Mouse (Mus musculus) lung, embryonic 15.5 days (tissue): Measurements from ENCODE around the gene Gm49366. TPM values are rescaled to one million over a fixed set of nuclear protein-coding genes. Genes with fewer than 3 reads are reported as not detected.
"Not testable (repeated sequence)": the region's sequence is repeated elsewhere in the genome, so short reads cannot be mapped to it uniquely, and the experiment has no call there.

Experiments
- ATAC-seq: fragments of 200-750 bp; cut with Nextera tagmentation; 2 replicates; pipeline ENCODE4 v1.8.0; 2017; ENCODE audit warnings: moderate number of reproducible peaks, borderline replicate concordance; ENCODE audit not compliant: low FRiP score, low TSS enrichment; ENCODE audit errors: extremely low read depth
- H3K27ac ChIP-seq: fragments of 300-500 bp; sonication (generic); 2 replicates; pipeline ENCODE4 v1.5.1; 2015; ENCODE audit warnings: moderate library complexity, mild to moderate bottlenecking, inconsistent platforms
- H3K27me3 ChIP-seq: fragments of 300-500 bp; sonication (generic); 2 replicates; pipeline ENCODE4 v1.6.1; 2015; ENCODE audit warnings: inconsistent platforms
- H3K36me3 ChIP-seq: fragments of 300-500 bp; sonication (generic); 2 replicates; pipeline ENCODE4 v1.6.1; 2015; ENCODE audit warnings: inconsistent platforms
- H3K4me1 ChIP-seq: fragments of 300-500 bp; sonication (generic); 2 replicates; pipeline ENCODE4 v1.6.1; 2015; ENCODE audit warnings: inconsistent platforms
- H3K4me2 ChIP-seq: fragments of 300-500 bp; sonication (generic); 2 replicates; pipeline ENCODE4 v1.6.1; 2015; ENCODE audit warnings: inconsistent platforms, mild to moderate bottlenecking, moderate library complexity
- H3K4me3 ChIP-seq: fragments of 300-500 bp; sonication (generic); 2 replicates; pipeline ENCODE4 v1.5.1; 2015; ENCODE audit warnings: mild to moderate bottlenecking, inconsistent platforms
- H3K9ac ChIP-seq: fragments of 300-500 bp; sonication (generic); 2 replicates; pipeline ENCODE4 v1.6.1; 2015; ENCODE audit warnings: inconsistent platforms
- H3K9me3 ChIP-seq: fragments of 300-500 bp; sonication (generic); 2 replicates; pipeline ENCODE4 v1.6.1; 2016; ENCODE audit warnings: inconsistent platforms
- WGBS: fragments of 180-500 bp; shearing (Covaris S2); methylation state at CpG from one replicate; pipeline ENCODE4 v1.1.7; 2015; 5-methylcytosine and 5-hydroxymethylcytosine counted together
- polyA plus RNA-seq: library from polyadenylated mRNA; unstranded; fragments of >200 nt; fragmentation: Nextera tagmentation; extraction: Ambion mirVana; gene quantifications from 2 replicates; pipeline ENCODE4 v1.2.1, GENCODE M21; 2015

Gene Gm49366
- polyA plus RNA-seq, result not detected in 2 replicates

- peak within 1 kb of the TSS; percentile 47 for H3K9ac ChIP-seq
- H3K36me3 ChIP-seq, H3K4me1 ChIP-seq, H3K9me3 ChIP-seq, H3K27ac ChIP-seq, H3K27me3 ChIP-seq, ATAC-seq: not testable (repeated sequence)
- peak within 1 kb of the TSS; percentile 81 for H3K4me2 ChIP-seq
- 3% methylated on average over 39 of the region's 39 CpGs for WGBS
- H3K4me3 ChIP-seq, result peak within 1 kb of the TSS; percentile 48
Measured at GRCm38 (mm10) chr12:84038691-84039111, at the start of gene Gm49366. Gm49366 (plus strand) TSS chr12:84038935.

- H3K27me3 ChIP-seq, result no peaks in the 10 kb centered on the region
- H3K9ac ChIP-seq, result no peak overlapping the region
- H3K4me2 ChIP-seq, result no peak overlapping the region
- peaks cover 6% of the 10 kb centered on the region; the same call in 1 of the 2 replicates for H3K36me3 ChIP-seq
- peaks cover 19% of the 10 kb centered on the region for H3K4me1 ChIP-seq
- H3K4me3 ChIP-seq, result no peak overlapping the region
- WGBS, result 88% methylated on average over 4 of the region's 4 CpGs
- ATAC-seq, result no peak
- no peak overlapping the region for H3K27ac ChIP-seq
- H3K9me3 ChIP-seq, result no peaks in the 10 kb centered on the region
Measured at GRCm38 (mm10) chr12:83989378-83989777, 49.4 kb upstream of the Gm49366 start.

- Histone ChIP-seq H3K27ac (no peak overlapping the region), H3K4me2 (no peak overlapping the region), H3K4me1 (peaks cover 11% of the 10 kb centered on the region), H3K9ac (no peak overlapping the region), H3K36me3 (peaks cover 7% of the 10 kb centered on the region; the same call in 1 of the 2 replicates), H3K4me3 (no peak overlapping the region), H3K27me3 (no peaks in the 10 kb centered on the region), H3K9me3 (no peaks in the 10 kb centered on the region)
- 42% methylated on average over 2 of the region's 2 CpGs for WGBS
- no peak for ATAC-seq
Measured at GRCm38 (mm10) chr12:83997221-83997620, 41.5 kb upstream of the Gm49366 start.

- peaks cover 11% of the 10 kb centered on the region for H3K4me1 ChIP-seq
- no peak; the same call in 1 of the 2 replicates for ATAC-seq
- no peak overlapping the region for H3K4me3 ChIP-seq
- no peaks in the 10 kb centered on the region for H3K9me3 ChIP-seq
- 34% methylated on average over 11 of the region's 11 CpGs for WGBS
- no peaks in the 10 kb centered on the region for H3K27me3 ChIP-seq
- no peak overlapping the region for H3K27ac ChIP-seq
- H3K9ac ChIP-seq, result no peak overlapping the region
- no peak overlapping the region for H3K4me2 ChIP-seq
- peaks cover 3% of the 10 kb centered on the region; the same call in 1 of the 2 replicates for H3K36me3 ChIP-seq
Measured at GRCm38 (mm10) chr12:83998341-83999107, 40.2 kb upstream of the Gm49366 start.

GRCm38 (mm10) chr12:83999237-83999636 is 39.5 kb upstream of the Gm49366 start:
- not testable (repeated sequence) for H3K27ac ChIP-seq, H3K4me3 ChIP-seq, H3K4me2 ChIP-seq, H3K9me3 ChIP-seq, H3K27me3 ChIP-seq, H3K36me3 ChIP-seq, H3K9ac ChIP-seq
- peak; percentile 49 for ATAC-seq
- 24% methylated on average over 8 of the region's 8 CpGs for WGBS
- H3K4me1 ChIP-seq, result peaks cover 11% of the 10 kb centered on the region

GRCm38 (mm10) chr12:84000418-84000817 is 38.3 kb upstream of the Gm49366 start:
- no peaks in the 10 kb centered on the region for H3K9me3 ChIP-seq
- no peak overlapping the region for H3K9ac ChIP-seq
- H3K4me2 ChIP-seq, result no peak overlapping the region
- no peak overlapping the region for H3K27ac ChIP-seq
- ATAC-seq, result no peak
- no peak overlapping the region for H3K4me3 ChIP-seq
- H3K27me3 ChIP-seq, result no peaks in the 10 kb centered on the region
- H3K4me1 ChIP-seq, result peaks cover 11% of the 10 kb centered on the region
- no peaks in the 10 kb centered on the region for H3K36me3 ChIP-seq
- 34% methylated on average over 3 of the region's 3 CpGs for WGBS

GRCm38 (mm10) chr12:84003866-84004265 is 34.9 kb upstream of the Gm49366 start:
- Histone ChIP-seq H3K4me2 (no peak overlapping the region), H3K9ac (no peak overlapping the region), H3K27me3 (no peaks in the 10 kb centered on the region), H3K4me1 (peaks cover 8% of the 10 kb centered on the region), H3K4me3 (no peak overlapping the region), H3K27ac (no peak overlapping the region), H3K36me3 (no peaks in the 10 kb centered on the region), H3K9me3 (no peaks in the 10 kb centered on the region)
- ATAC-seq, result no peak
- WGBS, result 88% methylated on average over 1 of the region's 1 CpGs

- Histone ChIP-seq H3K27me3 (no peaks in the 10 kb centered on the region), H3K9me3 (no peaks in the 10 kb centered on the region), H3K36me3 (no peaks in the 10 kb centered on the region), H3K4me1 (peaks cover 25% of the 10 kb centered on the region), H3K9ac (no peak overlapping the region), H3K27ac (peak overlapping the region; percentile 88; the same call in 1 of the 2 replicates), H3K4me3 (no peak overlapping the region), H3K4me2 (peak overlapping the region; percentile 64; the same call in 1 of the 2 replicates)
- 80% methylated on average over 12 of the region's 12 CpGs for WGBS
- no peak for ATAC-seq
Measured at GRCm38 (mm10) chr12:84008251-84008650, 30.5 kb upstream of the Gm49366 start.

- 44% methylated on average over 8 of the region's 8 CpGs for WGBS
- no peaks in the 10 kb centered on the region for H3K27me3 ChIP-seq
- ATAC-seq, result 0 out of 2 replicates have a peak, but pooled peaks have one; percentile 3
- H3K27ac ChIP-seq, result peak overlapping the region; percentile 88
- peak overlapping the region; percentile 64 for H3K4me2 ChIP-seq
- peak overlapping the region; percentile 52 for H3K4me3 ChIP-seq
- H3K9me3 ChIP-seq, result no peaks in the 10 kb centered on the region
- no peaks in the 10 kb centered on the region for H3K36me3 ChIP-seq
- peaks cover 25% of the 10 kb centered on the region for H3K4me1 ChIP-seq
- H3K9ac ChIP-seq, result 0 out of 2 replicates have a peak overlapping the region, but pooled peaks have one; percentile 43
Measured at GRCm38 (mm10) chr12:84008729-84009128, 30.0 kb upstream of the Gm49366 start.

- H3K27ac ChIP-seq, result peak within 1 kb of the TSS; percentile 88
- H3K27me3 ChIP-seq, H3K36me3 ChIP-seq, H3K9me3 ChIP-seq: not testable (repeated sequence)
- peak; percentile 97 for ATAC-seq
- peaks cover 25% of the 10 kb centered on the region for H3K4me1 ChIP-seq
- WGBS, result under 1% methylated on average over 62 of the region's 70 CpGs
- peak within 1 kb of the TSS; percentile 52 for H3K4me3 ChIP-seq
- peak within 1 kb of the TSS; percentile 64 for H3K4me2 ChIP-seq
- H3K9ac ChIP-seq, result peak within 1 kb of the TSS; percentile 43
Measured at GRCm38 (mm10) chr12:84009171-84009965, 29.4 kb upstream of the Gm49366 start, which contains the start of gene Acot1. Acot1 (plus strand) TSS chr12:84009490.

GRCm38 (mm10) chr12:84010201-84010600 is 28.5 kb upstream of the Gm49366 start:
- H3K36me3 ChIP-seq, result 0 out of 2 replicates have a peak, but pooled peaks cover 2% of the 10 kb centered on the region
- peak overlapping the region; percentile 64 for H3K4me2 ChIP-seq
- H3K4me1 ChIP-seq, result peaks cover 25% of the 10 kb centered on the region
- H3K4me3 ChIP-seq, result peak overlapping the region; percentile 52
- ATAC-seq, result no peak
- WGBS, result 58% methylated on average over 3 of the region's 3 CpGs
- H3K27ac ChIP-seq, result peak overlapping the region; percentile 7; the same call in 1 of the 2 replicates
- H3K9ac ChIP-seq, result 0 out of 2 replicates have a peak overlapping the region, but pooled peaks have one; percentile 43
- no peaks in the 10 kb centered on the region for H3K9me3 ChIP-seq
- no peaks in the 10 kb centered on the region for H3K27me3 ChIP-seq
